Mouse (Mus musculus) stomach, embryonic 16.5 days (tissue): ENCODE measurements at regions not wholly inside any gene's neighbourhood (a gene's known extent, or its start where the extent isn't known, plus 50 kb on each side); places are given as distances from the start of the nearest gene placed in this dataset.

Experiments
- ATAC-seq: fragments of 200-750 bp; cut with Nextera tagmentation; 2 replicates; pipeline ENCODE4 v1.8.0; 2017; ENCODE audit warnings: moderate number of reproducible peaks, moderate TSS enrichment; ENCODE audit not compliant: insufficient read depth, low FRiP score
- H3K27ac ChIP-seq: fragments of 300-500 bp; sonication (generic); 2 replicates; pipeline ENCODE4 v1.5.1; 2014; ENCODE audit warnings: low read length
- H3K27me3 ChIP-seq: fragments of 300-500 bp; sonication (generic); 2 replicates; pipeline ENCODE4 v1.6.1; 2014; ENCODE audit warnings: low read length, control low read depth, mixed read lengths; ENCODE audit not compliant: control insufficient read depth, insufficient read depth
- H3K36me3 ChIP-seq: fragments of 300-500 bp; sonication (generic); 2 replicates; pipeline ENCODE4 v1.6.1; 2014; ENCODE audit warnings: low read length; ENCODE audit not compliant: control insufficient read depth, insufficient read depth
- H3K4me1 ChIP-seq: fragments of 300-500 bp; sonication (generic); 2 replicates; pipeline ENCODE4 v1.6.1; 2014; ENCODE audit warnings: low read length, control low read depth, mixed read lengths; ENCODE audit not compliant: control insufficient read depth, insufficient read depth
- H3K4me2 ChIP-seq: fragments of 300-500 bp; sonication (generic); 2 replicates; pipeline ENCODE4 v1.6.1; 2014; ENCODE audit warnings: low read depth, low read length, mixed read lengths
- H3K4me3 ChIP-seq: fragments of 300-500 bp; sonication (generic); replicated peaks from 2 replicates; pipeline ENCODE4 v1.5.1; 2014; ENCODE audit warnings: mild to moderate bottlenecking, low read length
- H3K9ac ChIP-seq: fragments of 300-500 bp; sonication (generic); 2 replicates; pipeline ENCODE4 v1.6.1; 2014; ENCODE audit warnings: low read length
- H3K9me3 ChIP-seq: fragments of 300-500 bp; sonication (generic); replicated peaks from 2 replicates; pipeline ENCODE4 v1.6.1; 2016; ENCODE audit warnings: low read length, control low read depth; ENCODE audit not compliant: control insufficient read depth
- WGBS: fragments of 180-500 bp; shearing (Covaris S2); extraction: QIAGEN DNeasy Blood & Tissue Kit; methylation state at CpG from one replicate; pipeline ENCODE4 v1.1.7; 2014; 5-methylcytosine and 5-hydroxymethylcytosine counted together

GRCm38 (mm10) chr9:34349997-34350396 is 135.7 kb upstream of the Kirrel3 start:
- Histone ChIP-seq H3K9me3 (no peaks in the 10 kb centered on the region), H3K36me3 (no peaks in the 10 kb centered on the region), H3K4me1 (no peaks in the 10 kb centered on the region), H3K4me3 (no peak overlapping the region), H3K27ac (no peak overlapping the region), H3K9ac (no peak overlapping the region), H3K4me2 (no peak overlapping the region), H3K27me3 (no peaks in the 10 kb centered on the region)
- 54% methylated on average over 3 of the region's 3 CpGs for WGBS
- no peak for ATAC-seq

- H3K4me1 ChIP-seq = no peaks in the 10 kb centered on the region
- no peaks in the 10 kb centered on the region for H3K9me3 ChIP-seq
- no peak overlapping the region for H3K4me2 ChIP-seq
- no peak overlapping the region for H3K9ac ChIP-seq
- no peaks in the 10 kb centered on the region for H3K27me3 ChIP-seq
- no peaks in the 10 kb centered on the region for H3K36me3 ChIP-seq
- H3K4me3 ChIP-seq = no peak overlapping the region
- WGBS = 81% methylated on average over 9 of the region's 9 CpGs
- ATAC-seq = no peak
- H3K27ac ChIP-seq = no peak overlapping the region
These were observed 131.9 kb upstream of the Kirrel3 start for GRCm38 (mm10) chr9:34353744-34354143.

GRCm38 (mm10) chr9:34354723-34355316 is 130.9 kb upstream of the Kirrel3 start:
- no peak overlapping the region for H3K4me2 ChIP-seq
- no peaks in the 10 kb centered on the region for H3K9me3 ChIP-seq
- no peaks in the 10 kb centered on the region for H3K27me3 ChIP-seq
- no peak overlapping the region for H3K9ac ChIP-seq
- H3K4me1 ChIP-seq = no peaks in the 10 kb centered on the region
- WGBS = 63% methylated on average over 6 of the region's 6 CpGs
- H3K36me3 ChIP-seq = no peaks in the 10 kb centered on the region
- H3K27ac ChIP-seq = no peak overlapping the region
- ATAC-seq = no peak
- no peak overlapping the region for H3K4me3 ChIP-seq

DNA sequence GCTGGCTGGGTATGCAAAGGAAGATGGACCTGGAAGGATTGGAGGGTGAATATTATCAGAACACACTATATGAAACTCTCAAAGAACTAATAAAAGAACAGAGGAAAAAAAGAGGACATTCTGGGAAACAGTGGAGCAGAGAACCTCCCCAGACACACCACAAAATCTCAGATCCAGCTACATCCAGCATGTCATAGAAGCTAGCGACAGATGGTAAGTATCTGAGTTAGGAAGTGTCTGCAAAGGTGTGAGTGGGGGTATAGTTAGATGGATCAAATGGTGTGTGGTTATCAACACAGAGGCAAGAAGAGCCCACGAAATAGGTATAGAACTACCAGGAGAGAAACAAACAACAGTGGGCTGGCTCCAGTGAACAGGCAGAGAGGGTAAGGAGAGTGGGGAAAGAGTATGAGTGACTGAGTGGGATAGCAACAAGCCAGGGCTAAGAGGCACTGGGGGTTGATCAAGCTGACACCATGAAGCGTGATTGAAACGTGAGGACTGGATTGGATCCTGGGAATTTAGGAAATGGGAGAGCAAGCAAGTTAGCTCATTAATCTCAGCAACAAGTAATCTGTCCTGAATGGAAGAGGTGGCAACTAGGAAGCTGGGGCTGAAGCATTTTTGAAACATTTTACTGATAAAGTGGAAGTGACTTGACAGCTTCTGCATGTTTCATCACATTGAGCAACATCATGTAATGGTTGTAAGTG is 114.9 kb upstream of the Kirrel3 start:
- Histone ChIP-seq H3K36me3 (no peaks in the 10 kb centered on the region), H3K4me1 (no peaks in the 10 kb centered on the region), H3K9ac (no peak overlapping the region), H3K27ac (no peak overlapping the region), H3K27me3 (no peaks in the 10 kb centered on the region), H3K4me3 (no peak overlapping the region), H3K9me3 (no peaks in the 10 kb centered on the region), H3K4me2 (no peak overlapping the region)
- no peak for ATAC-seq
- 72% methylated on average over 4 of the region's 4 CpGs for WGBS

DNA sequence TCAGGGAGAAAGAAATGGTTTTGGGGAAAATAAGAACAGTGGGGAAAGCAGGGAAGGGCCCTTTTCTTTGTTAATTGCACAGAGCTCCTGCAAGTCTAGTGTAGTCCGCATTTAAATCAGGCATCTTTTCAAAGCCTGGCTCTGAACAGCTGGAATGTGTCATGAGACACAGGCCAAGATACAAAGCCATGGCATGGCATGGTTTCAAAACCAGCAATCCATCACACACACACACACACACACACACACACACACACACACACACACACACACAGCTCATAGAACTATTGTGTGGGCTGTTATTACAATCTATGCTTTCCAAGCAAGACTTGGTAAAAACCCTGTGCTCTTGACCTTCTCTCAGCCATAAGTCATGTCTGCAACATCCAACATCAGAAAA is 110.5 kb upstream of the Kirrel3 start:
- Histone ChIP-seq H3K9me3 (no peaks in the 10 kb centered on the region), H3K4me3 (no peak overlapping the region), H3K27ac (no peak overlapping the region), H3K4me1 (no peaks in the 10 kb centered on the region), H3K9ac (no peak overlapping the region), H3K4me2 (no peak overlapping the region), H3K27me3 (no peaks in the 10 kb centered on the region; the same call in 1 of the 2 replicates), H3K36me3 (no peaks in the 10 kb centered on the region)
- ATAC-seq = no peak; the same call in 1 of the 2 replicates
- 48% methylated on average over 1 of the region's 1 CpGs for WGBS

- H3K27me3 ChIP-seq = no peaks in the 10 kb centered on the region; the same call in 1 of the 2 replicates
- H3K36me3 ChIP-seq = no peaks in the 10 kb centered on the region
- no peak for ATAC-seq
- no peak overlapping the region for H3K4me2 ChIP-seq
- H3K27ac ChIP-seq = no peak overlapping the region
- 84% methylated on average over 3 of the region's 3 CpGs for WGBS
- no peaks in the 10 kb centered on the region for H3K4me1 ChIP-seq
- H3K4me3 ChIP-seq = no peak overlapping the region
- no peaks in the 10 kb centered on the region for H3K9me3 ChIP-seq
- H3K9ac ChIP-seq = no peak overlapping the region
These were observed 105.7 kb upstream of the Kirrel3 start for GRCm38 (mm10) chr9:34380008-34380407.

DNA sequence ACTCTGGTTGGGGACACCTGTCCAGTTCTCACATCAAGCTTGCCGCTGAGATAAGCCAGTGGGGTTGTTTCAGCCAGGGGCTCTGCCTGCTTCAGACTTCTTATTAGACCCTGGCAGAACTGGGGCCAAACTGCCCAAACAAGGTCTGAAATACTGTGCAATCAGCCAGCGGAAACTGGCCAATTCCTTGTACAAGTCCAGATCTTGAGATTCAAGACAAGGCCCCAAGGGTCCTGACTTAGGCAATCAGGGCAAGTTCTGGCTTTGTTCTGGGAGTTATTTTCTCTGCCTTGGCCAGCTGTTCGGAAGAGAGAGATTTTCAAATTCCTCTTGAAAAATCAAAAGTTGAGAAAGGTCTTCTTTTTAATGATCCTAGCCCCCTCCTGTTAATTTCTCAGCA is 104.1 kb upstream of the Kirrel3 start:
- Histone ChIP-seq H3K4me1 (no peaks in the 10 kb centered on the region), H3K9me3 (no peaks in the 10 kb centered on the region), H3K4me3 (no peak overlapping the region), H3K36me3 (no peaks in the 10 kb centered on the region), H3K4me2 (no peak overlapping the region), H3K9ac (no peak overlapping the region), H3K27ac (no peak overlapping the region), H3K27me3 (no peaks in the 10 kb centered on the region; the same call in 1 of the 2 replicates)
- ATAC-seq = no peak
- 75% methylated on average over 3 of the region's 3 CpGs for WGBS

- Histone ChIP-seq H3K4me3 (no peak overlapping the region), H3K9ac (no peak overlapping the region), H3K9me3 (no peaks in the 10 kb centered on the region), H3K4me1 (no peaks in the 10 kb centered on the region), H3K36me3 (no peaks in the 10 kb centered on the region), H3K4me2 (no peak overlapping the region), H3K27me3 (no peaks in the 10 kb centered on the region; the same call in 1 of the 2 replicates), H3K27ac (no peak overlapping the region)
- 61% methylated on average over 1 of the region's 1 CpGs for WGBS
- ATAC-seq = no peak
These were observed 103.5 kb upstream of the Kirrel3 start for GRCm38 (mm10) chr9:34382208-34382607.

DNA sequence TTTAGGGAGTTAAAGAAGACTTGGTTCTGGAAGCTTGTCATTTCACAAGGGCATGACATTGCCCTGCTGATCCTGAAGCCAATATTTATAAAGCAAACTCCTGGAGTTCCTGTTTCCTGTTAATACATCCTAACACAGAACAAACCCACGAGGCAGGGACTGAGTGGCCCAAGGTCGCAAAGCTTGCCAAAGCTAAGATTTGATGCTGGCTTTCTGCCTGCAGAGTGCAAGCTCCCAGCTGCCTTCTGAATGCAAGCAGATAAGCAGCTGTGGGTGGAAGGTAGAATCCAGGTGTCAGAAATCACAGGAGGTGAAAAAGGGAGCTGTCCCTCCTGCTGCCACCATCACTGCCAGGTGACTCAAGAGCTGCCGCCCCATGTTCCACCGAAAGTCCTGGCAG is 99.6 kb upstream of the Kirrel3 start:
- no peak overlapping the region for H3K4me3 ChIP-seq
- ATAC-seq = peak; percentile 33; the same call in 1 of the 2 replicates
- no peak overlapping the region for H3K4me2 ChIP-seq
- H3K27me3 ChIP-seq = no peaks in the 10 kb centered on the region
- H3K36me3 ChIP-seq = no peaks in the 10 kb centered on the region
- no peaks in the 10 kb centered on the region for H3K4me1 ChIP-seq
- 37% methylated on average over 4 of the region's 4 CpGs for WGBS
- no peak overlapping the region for H3K9ac ChIP-seq
- no peak overlapping the region for H3K27ac ChIP-seq
- H3K9me3 ChIP-seq = no peaks in the 10 kb centered on the region
